Mouse (Mus musculus) c-Kit-positive CD71-negative TER-119-negative erythroid progenitor cells, embryonic 14.5 days (primary cell): ENCODE measurements around the gene Gm20671.
"Not testable (repeated sequence)": the region's sequence is repeated elsewhere in the genome, so short reads cannot be mapped to it uniquely, and the experiment has no call there.

Experiments used
- DNase-seq: peaks from one replicate; pipeline ENCODE4 v3.0.0-alpha.2; 2013; ENCODE audit warnings: low read depth

Gm20671 gene

GRCm38 (mm10) chr5:32827009-32827408 is at the start of gene Gm20671:
Gm20671 (minus strand) TSS chr5:32827109.
- DNase-seq: no peak

DNA sequence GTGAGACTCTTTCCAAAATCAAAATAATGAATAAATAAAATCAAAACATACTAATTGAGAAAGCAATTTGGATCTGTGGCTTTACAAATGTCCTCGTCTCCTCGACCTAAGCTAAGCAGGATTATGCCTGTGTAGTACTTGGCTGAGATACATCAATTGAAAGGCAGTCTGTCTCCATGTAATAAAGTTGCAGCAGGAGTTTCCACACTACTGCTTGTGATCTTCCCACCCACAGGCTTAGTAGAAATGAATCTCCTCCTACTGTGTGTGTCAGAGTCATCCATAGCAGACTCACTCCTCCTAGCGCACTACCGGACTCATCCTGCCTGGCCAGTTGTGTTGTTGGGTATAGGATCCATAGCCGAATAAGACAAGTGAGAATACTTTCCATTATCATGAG is 45.4 kb upstream of the Gm20671 start:
- no peak for DNase-seq

DNA sequence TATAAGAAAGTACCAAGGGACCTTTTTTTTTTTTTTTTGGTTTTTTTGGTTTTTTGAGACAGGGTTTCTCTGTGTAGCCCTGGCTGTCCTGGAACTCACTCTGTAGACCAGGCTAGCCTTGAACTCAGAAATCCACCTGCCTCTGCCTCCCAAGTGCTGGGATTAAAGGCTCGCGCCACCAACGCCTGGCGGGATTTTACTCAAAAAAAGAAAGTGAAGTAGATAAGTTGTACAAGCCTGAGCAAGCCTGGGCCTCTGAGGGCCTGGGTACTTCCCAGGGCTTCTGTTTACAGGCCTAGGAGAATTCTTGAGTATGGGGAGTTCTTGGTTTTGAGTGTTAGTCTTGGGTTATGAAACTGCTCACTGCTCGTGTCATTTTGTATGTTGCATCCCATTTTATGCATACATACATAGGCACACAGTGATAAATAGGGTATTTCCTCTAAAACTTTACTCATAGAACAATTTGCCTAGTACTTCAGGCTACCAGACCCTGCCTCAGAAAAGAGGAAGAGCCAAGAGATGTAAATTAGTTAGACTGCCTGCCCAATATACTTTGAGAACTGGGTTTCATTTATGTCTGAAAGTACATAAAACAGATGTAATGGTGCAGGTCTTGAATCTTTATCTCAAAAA is 42.6 kb upstream of the Gm20671 start:
- no peak for DNase-seq

GRCm38 (mm10) chr5:32863253-32864228 is 36.6 kb upstream of the Gm20671 start, which contains the start of gene Depdc5:
Depdc5 (plus strand) TSS chr5:32863701.
- DNase-seq: peak; percentile 79

GRCm38 (mm10) chr5:32862469-32863132 is 35.7 kb upstream of the Gm20671 start:
- DNase-seq: no peak

DNA sequence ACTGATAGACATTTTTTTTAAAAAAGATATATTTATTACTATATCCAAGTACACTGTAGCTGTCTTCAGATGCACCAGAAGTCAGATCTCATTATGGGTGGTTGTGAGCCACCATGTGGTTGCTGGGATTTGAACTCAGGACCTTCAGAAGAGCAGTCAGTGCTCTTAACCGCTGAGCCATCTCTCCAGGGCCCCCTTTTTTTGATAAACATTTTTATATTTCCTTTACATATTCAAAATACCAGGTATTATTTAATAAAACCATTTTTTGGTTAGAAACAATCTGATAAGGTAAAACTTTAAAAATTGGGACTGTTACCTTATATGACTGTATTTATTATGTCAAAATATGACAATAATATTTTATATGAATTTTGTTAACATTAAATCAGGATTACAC is 34.2 kb upstream of the Gm20671 start:
- DNase-seq: no peak

DNA sequence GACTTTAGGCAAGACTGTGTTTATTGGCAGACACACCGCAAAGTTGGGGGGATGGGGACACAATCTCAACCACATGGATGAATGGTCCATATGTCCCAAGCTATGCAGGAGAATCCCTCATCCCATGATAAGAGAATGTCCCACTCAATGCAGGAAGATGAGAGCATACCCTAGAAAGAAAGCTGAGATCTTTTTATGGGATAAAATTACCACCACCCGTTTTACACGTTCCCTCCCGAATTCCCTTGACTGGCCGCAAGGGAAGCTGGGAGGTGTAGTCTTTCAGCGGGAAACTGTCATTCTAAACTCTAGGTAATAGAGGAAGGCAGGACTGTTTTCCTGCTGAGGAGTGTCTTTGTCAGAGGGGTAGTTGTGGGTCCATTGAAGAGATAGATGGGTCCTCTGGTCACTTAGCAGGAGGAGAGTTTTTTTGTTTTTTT is 30.9 kb upstream of the Gm20671 start:
- DNase-seq: no peak

DNA sequence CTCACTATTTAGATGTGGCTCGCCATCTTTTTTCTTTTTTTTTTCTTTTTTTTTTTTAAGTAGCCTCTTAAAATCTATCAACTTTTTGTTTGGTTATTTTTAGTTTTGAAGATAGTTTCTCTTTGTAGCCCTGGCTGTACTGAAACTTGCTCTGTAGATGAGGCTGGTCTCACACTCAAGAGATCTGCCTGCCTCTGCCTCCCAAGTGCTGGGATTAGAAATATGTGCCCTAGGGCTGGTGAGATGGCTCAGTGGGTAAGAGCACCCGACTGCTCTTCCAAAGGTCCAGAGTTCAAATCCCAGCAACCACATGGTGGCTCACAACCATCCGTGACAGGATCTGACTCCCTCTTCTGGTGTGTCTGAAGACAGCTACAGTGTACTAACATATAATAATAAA is 28.4 kb upstream of the Gm20671 start:
- DNase-seq: not testable (repeated sequence)

DNA sequence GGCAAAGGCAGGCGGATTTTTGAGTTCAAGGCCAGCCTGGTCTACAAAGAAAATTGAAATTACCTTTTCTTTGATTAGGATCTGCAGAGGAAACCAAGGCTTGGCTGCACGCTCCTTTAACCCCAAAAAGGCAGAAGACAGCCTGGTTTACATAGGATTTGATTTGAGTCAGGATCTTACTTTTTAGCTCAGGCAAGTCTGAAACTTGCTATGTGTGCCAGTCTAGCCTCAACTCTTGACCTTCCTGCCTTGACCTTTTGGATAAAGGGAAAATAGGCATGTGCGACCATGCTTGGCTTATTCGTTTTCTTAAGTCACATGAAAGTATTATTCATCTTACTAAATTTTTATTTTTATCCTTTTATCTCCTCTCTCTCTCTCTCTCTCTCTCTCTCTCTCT is 27.9 kb upstream of the Gm20671 start:
- no peak for DNase-seq

DNA sequence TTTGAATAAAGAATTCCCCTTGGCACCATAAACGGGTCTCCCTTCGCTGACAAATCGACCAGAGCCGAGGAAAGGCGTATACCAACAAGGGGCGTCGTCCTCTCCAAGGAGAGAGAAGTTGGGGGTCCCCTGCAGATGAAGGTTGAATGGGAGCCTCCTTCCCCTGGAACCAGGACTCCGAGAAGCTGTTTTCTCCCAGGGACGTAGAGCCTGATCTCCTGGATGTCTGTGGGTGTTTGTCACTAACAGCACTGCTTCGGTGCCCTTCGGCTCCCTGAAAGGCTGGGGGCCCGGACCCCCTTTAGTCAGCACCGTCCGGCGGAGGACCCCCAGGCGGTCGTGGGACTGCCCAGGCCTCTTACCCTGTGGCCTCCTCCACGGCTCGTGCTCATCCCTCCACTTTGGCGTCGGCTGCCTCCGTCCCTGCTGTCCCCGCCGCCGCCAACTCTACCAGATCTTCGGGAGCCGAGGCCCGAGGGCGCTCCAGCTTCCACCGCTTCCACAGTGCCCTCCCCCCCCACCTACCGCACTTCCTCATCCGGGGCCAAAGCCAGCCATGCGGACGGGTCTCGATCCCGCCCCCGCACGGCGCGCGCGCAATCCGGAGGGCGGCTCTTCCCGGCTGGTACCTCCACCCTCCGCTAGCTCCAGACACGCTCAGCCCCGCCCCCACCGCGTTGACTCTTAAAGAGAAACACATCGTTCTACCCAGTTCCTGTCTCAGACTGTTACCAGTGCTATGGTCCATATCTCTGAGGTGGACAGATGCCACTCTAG is 27.0 kb upstream of the Gm20671 start, which contains the start of gene Prr14l:
Gene Prr14l, minus strand, starts transcription at position 526 of the 777 bp plus-strand sequence.
- DNase-seq: peak; percentile 97

DNA sequence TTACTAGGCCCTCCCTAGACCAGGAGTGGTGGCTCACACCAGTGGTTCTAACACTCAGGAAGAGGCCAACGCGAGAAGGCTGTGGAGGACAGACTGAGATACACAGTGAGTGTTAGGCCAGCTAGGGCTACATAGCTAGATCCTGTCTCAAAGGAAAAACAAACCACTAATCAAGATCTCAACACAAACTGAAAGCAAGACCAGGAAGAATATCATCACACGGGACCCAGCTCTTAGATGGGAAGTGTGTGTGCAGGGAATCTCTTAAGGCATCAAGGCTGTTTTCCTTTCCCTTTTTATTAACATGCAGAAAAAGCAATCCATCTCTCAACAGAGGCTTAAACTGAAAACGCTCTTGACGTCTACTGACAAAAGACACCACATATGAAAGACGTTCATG is 25.1 kb upstream of the Gm20671 start:
- no peak for DNase-seq

- not testable (repeated sequence) for DNase-seq
Measured at GRCm38 (mm10) chr5:32849580-32849979, 22.7 kb upstream of the Gm20671 start.

DNA sequence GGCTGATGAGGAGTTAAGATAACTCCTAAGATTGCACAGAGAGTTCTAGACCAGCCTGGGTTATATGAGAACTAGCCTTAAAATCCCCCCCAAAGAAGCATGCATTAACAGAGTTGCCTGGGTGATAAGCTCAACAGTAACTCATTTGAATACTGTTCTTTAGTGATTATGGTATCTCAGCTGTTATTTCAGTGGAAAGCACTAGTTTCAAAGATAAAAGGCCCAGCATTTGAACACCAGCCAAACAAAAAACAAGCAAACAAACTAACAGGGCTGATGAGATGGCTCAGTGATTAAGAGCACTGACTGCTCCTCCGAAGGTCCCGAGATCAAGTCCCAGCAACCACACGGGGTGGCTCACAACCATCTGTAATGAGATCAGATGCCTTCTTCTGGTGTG is 22.3 kb upstream of the Gm20671 start:
- DNase-seq: no peak

GRCm38 (mm10) chr5:32840029-32840428 is 13.1 kb upstream of the Gm20671 start:
- DNase-seq: no peak

DNA sequence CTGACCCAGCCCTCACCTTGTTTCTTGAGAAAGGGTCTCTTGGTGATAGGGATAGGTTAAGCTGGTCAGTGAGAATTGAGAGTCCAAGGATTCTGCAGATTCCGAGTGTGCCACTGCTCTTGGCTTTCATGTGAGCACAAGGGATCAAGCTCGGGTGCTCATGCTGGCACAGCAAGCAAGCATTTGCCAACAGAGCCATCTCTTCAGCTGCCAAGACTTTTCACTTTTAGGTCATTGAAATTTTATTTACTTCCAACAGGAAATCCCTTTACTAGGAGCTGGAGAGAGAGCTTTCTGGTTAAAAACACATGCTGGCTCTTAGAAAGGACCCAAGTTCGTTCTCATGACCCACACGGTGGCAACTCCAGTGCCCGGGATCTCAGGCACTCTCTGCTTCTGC is 10.1 kb upstream of the Gm20671 start:
- no peak for DNase-seq

DNA sequence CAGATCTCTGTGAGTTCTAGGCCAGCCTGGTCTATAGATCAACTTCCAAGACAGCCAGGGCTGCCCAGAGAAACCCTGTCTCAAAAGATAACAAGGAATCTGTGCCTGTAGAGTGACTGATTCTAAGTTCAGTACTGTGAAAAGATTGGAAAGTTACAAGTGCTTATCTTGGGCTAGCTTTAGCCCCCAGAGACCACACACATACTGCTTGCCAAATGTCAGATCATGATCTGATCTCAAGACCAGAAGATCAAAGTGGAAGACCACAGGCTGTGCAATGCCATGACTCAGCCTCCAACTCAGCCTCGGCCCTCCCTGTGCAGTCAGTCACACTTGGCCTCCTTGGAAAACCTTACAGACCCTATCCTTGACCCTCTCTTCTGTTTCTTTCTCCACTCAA is 7.6 kb upstream of the Gm20671 start:
- DNase-seq: no peak

DNA sequence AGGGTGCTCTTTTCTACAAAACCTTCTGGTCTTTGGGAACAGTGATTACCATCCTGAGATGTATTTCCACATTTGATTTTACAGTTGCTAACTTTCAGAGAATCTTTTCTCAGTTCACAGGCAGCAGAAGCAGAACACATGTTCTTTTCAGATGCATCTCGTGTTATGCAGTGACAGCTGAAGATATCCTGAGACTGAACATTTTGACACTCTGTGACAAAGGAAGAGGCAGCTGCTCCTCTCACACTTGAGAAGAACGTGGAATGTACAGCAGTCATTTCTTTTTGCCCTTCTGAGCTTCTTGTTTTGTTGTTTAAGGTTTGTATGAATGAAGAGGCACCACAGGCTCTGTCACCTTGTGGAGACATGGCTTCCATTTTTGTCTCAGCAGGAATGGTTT is 3.1 kb upstream of the Gm20671 start:
- no peak for DNase-seq

DNA sequence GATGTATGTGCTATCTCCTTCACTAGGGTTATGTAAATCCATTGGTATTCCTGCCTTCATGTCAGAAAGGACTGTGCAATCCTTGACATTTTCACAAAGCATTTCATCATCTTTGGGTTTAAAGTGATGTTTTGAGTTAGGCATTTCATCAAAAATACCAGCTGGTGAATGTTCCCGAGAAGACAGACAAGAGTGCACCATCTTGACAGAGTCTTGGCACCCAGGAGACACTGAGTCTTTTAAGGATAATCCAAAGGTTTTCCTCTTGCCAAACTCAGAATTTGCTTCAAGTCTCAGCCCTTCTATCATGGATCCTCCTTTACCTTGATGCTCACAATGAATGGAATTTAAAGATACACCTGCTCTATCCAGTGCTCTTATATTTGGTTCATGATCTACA is 1.9 kb upstream of the Gm20671 start:
- DNase-seq: not testable (repeated sequence)

DNA sequence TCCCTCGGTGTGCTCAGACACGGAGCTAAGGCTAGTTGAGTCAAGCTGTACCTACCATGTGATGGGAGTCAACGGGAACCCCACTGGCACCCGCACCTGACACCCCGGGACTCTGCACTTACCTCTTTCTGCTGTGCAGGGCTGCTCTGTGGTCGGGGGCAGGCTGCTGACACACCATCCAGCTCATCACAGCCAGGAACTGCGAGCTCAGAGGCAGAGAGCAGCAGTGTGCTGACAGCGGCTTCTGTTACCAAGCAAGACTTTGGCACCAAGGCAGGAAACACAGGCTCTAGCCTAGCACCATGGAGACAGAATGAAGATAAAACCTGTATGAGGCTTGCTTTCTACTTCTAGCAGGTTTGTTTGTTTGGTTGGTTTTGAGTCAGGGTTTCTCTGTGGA is 6.4 kb downstream of the Gm20671 start:
- no peak for DNase-seq

DNA sequence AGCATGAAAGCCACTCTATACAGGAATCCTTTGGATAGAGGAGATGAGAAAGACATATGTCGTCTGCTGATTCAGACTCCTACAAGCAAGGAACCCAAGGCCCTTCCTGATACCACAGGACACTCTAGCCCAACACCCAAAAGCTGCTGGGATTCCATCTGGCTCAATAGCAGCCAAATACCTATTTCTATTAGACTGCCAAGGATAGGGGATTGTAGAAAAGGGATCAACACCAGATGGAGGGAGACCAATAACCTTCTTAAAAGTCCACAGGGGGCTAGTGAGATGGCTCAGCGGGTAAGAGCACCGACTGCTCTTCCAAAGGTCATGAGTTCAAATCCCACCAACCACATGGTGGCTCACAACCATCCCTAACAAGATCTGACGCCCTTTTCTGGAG is 11.5 kb downstream of the Gm20671 start:
- no peak for DNase-seq

DNA sequence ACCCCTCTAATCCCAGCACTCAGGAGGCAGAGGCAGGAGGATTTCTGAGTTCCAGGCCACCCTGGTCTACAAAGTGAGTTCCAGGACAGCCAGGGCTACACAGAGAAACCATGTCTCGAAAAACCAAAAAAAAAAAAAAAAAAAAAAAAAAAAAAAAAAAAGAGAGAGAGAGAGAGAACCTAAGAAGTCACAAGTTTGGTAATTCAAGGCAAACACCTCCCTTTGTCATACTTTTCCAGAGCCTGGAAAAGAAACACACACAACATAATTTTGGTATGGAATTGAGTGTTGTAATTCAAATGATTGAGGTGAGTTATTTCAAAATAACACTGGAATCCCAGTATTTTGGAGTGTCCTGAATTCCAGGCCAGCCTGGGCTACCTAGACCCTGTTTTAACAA is 40.5 kb downstream of the Gm20671 start:
- not testable (repeated sequence) for DNase-seq
